In the genomic region with DNA sequence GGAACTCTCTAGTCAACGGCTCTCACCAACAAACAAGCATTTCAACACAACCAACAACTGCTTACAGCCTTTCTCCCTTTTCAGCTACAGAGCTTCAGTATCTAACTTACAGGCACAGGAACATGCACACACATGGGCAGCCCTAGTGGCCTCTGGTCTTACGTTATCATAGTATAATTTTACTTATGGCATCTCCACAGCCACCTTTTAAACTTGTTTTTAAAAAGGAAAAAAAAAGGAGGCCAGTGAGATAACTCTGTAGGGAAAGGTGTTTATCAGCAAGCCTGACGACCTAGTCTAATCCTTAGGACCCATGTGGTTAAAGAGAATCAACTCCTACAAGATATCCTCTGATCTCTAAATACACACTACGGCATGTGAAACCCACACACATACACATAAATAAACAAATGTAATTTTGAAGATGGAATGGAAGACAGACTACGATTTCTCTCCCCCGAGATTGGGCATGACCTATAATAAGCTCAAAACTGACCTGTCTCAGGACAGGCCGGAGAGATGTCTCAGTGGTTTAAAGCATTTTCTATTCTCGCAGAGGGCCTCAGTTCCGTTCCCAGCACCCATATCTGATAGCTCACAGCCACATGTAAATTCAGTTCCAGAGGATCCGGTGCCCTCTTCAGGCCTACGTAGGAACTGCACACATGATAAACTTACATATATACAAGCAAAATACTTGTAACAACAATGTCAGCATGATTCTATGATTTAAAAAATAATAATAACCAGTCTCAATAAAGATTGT, we compare ENCODE assay signal across 12 mouse cellular contexts. TPM values are rescaled to one million over a fixed set of nuclear protein-coding genes. Genes with fewer than 3 reads are reported as not detected.
DNase-seq lines count a peak whose midpoint lies in the region; ATAC-seq and TF ChIP-seq lines count a peak whose summit lies in the region.
"Had no signal": no experiment of that assay in that cellular context is flagged by ENCODE, and none has a peak within 500 bp of the region (broad histone marks: within the 10 kb centered on the region; RNA-seq: fewer than 3 reads in every experiment).

No protein-coding gene starts in this region.

- ATAC-seq in G1E (ENCODE audit: extremely low read depth, insufficient number of reproducible peaks, low FRiP score, poor library complexity, severe bottlenecking) = peak; percentile 72
- ATAC-seq: midbrain, embryonic 13.5 days had no signal

- peaks cover 26% of the 10 kb centered on the region for H3K36me3 ChIP-seq in G1E (replicated peaks)
- H3K36me3 ChIP-seq in erythroblast, embryonic 14.5 days (ENCODE audit: control insufficient read depth) = peaks cover 68% of the 10 kb centered on the region

- H3K4me3 ChIP-seq in left cerebral cortex, adult 2 months = no peak overlapping the region
- no peak overlapping the region; the same call in 1 of the 2 replicates for H3K4me3 ChIP-seq in G1E (ENCODE audit: low read depth, low read length)
- H3K4me3 ChIP-seq in erythroblast, embryonic 14.5 days (replicated peaks) = peak overlapping the region; percentile 19
- H3K4me3 ChIP-seq: limb, embryonic 13.5 days; midbrain, embryonic 13.5 days had no signal

- peak; percentile 38 for TF ChIP-seq CTCF in left cerebral cortex, adult 2 months (IDR thresholded peaks at IDR 0.05)
- no peak for TF ChIP-seq CTCF in G1E (IDR thresholded peaks at IDR 0.05; ENCODE audit: low read depth, low read length)

- no peak overlapping the region for H3K27ac ChIP-seq in left cerebral cortex, adult 2 months
- H3K27ac ChIP-seq: limb, embryonic 13.5 days; midbrain, embryonic 13.5 days had no signal

- no peaks in the 10 kb centered on the region for H3K27me3 ChIP-seq in G1E (ENCODE audit: insufficient read depth, low read length)
- H3K27me3 ChIP-seq in erythroblast, embryonic 14.5 days (ENCODE audit: control insufficient read depth) = no peaks in the 10 kb centered on the region
- H3K27me3 ChIP-seq: limb, embryonic 13.5 days; midbrain, embryonic 13.5 days had no signal

- DNase-seq in left cerebral cortex, adult 2 months (ENCODE audit: extremely low spot score in 1 of 2, low spot score in 2 of 2) = no peak
- no peak for DNase-seq in left cerebral cortex, postnatal 14 days (ENCODE audit: low spot score in 2 of 2)
- no peak for DNase-seq in G1E (ENCODE audit: low spot score)
- DNase-seq in naive thymus-derived CD4-positive, alpha-beta T cell, adult 2 months (ENCODE audit: low read depth) = peak; percentile 23
- DNase-seq in adrenal gland, postnatal 14 days = no peak
- DNase-seq in gastrocnemius, postnatal 10 days = no peak
- DNase-seq: cerebellum, adult 9-11 months; heart, postnatal 4 days; kidney, postnatal 36 days had no signal

- peaks cover 78% of the 10 kb centered on the region for H3K4me1 ChIP-seq in G1E (ENCODE audit: insufficient read depth, low read depth, low read length)
- peaks cover 85% of the 10 kb centered on the region for H3K4me1 ChIP-seq in erythroblast, embryonic 14.5 days (ENCODE audit: control insufficient read depth)

- intact Hi-C loops in left cerebral cortex, adult 2 months (cut with DNase I) = no loop called here
- intact Hi-C loops in left cerebral cortex, postnatal 14 days (cut with DNase I) = no loop called here

- peaks cover 5% of the 10 kb centered on the region; the same call in 1 of the 2 replicates for H3K9me3 ChIP-seq in G1E (replicated peaks)
- peaks cover 19% of the 10 kb centered on the region for H3K9me3 ChIP-seq in erythroblast, embryonic 14.5 days (ENCODE audit: control insufficient read depth, low read length)
- H3K9me3 ChIP-seq: midbrain, embryonic 13.5 days had no signal

RNA-seq across cellular contexts. Expression of a gene that starts 27.7 kb away (rescaled TPM):
- total RNA-seq in left cerebral cortex, adult 2 months (2021) = 10 to 100 TPM; 43.3 to 46.9 TPM
- 10 to 100 TPM; 53.1 to 60.0 TPM for total RNA-seq in left cerebral cortex, postnatal 14 days (2021)
- total RNA-seq in G1E (2014; fragmentation: Nextera tagmentation) (88.7 and 110 TPM in 2 replicates), G1E (2017) (194 and 216 TPM in 2 replicates)
- polyA plus RNA-seq in G1E (2012) = 61.6 and 76.8 TPM in 2 replicates
- 13.0 and 18.4 TPM in 2 replicates for polyA plus RNA-seq in erythroblast, embryonic 14.5 days (2012)
- total RNA-seq in adrenal gland, postnatal 14 days (2021) = 88.5 and 102 TPM in 2 replicates
- 10 to 100 TPM; 71.4 to 76.6 TPM for total RNA-seq in gastrocnemius, postnatal 10 days (2021)

RNA-seq across cellular contexts. Expression of a gene that starts 56.1 kb away (rescaled TPM):
- total RNA-seq in left cerebral cortex, adult 2 months (2021) = 10 to 100 TPM; 42.6 to 45.6 TPM
- 10 to 100 TPM; 50.0 to 57.8 TPM for total RNA-seq in left cerebral cortex, postnatal 14 days (2021)
- total RNA-seq in G1E (2014; fragmentation: Nextera tagmentation) (92.3 and 106 TPM in 2 replicates), G1E (2017) (128 and 130 TPM in 2 replicates)
- 67.8 and 76.2 TPM in 2 replicates for polyA plus RNA-seq in G1E (2012)
- polyA plus RNA-seq in erythroblast, embryonic 14.5 days (2012) = 7.9 and 9.4 TPM in 2 replicates
- total RNA-seq in adrenal gland, postnatal 14 days (2021) = 89.7 and 95.2 TPM in 2 replicates
- total RNA-seq in gastrocnemius, postnatal 10 days (2021) = 10 to 100 TPM; 80.3 to 85.5 TPM
